Mouse (Mus musculus) lung, adult 2 months (tissue): ENCODE data around the gene Rhoq. TPM values are rescaled to one million over a fixed set of nuclear protein-coding genes. Genes with fewer than 3 reads are reported as not detected.
A peak's percentile ranks its signal among the peaks of the same experiment; 100 is the strongest.

Experiments
- DNase-seq: peaks from one replicate; pipeline ENCODE4 v3.0.0; 2022
- H3K4me1 ChIP-seq: fragments of 200-500 bp; 2 replicates; pipeline ENCODE4 v1.6.1; 2011; ENCODE audit warnings: low read length; ENCODE audit not compliant: control insufficient read depth, insufficient read depth
- H3K4me3 ChIP-seq: fragments of 200-500 bp; replicated peaks from 2 replicates; pipeline ENCODE3; 2011; ENCODE audit warnings: low read depth, mild to moderate bottlenecking, control low read depth, low read length; ENCODE audit errors: extremely low read depth
- CTCF ChIP-seq: fragments of 200-500 bp; IDR thresholded peaks from 2 replicates; pipeline ENCODE4 v1.5.1; 2011; ENCODE audit warnings: mild to moderate bottlenecking, low read length, control low read depth; ENCODE audit not compliant: insufficient read depth
- POLR2A ChIP-seq: fragments of 200-500 bp; IDR thresholded peaks from 2 replicates; pipeline ENCODE4 v1.6.1; 2011; ENCODE audit warnings: low read depth, mild to moderate bottlenecking, control low read depth, low read length, borderline replicate concordance; ENCODE audit errors: extremely low read depth
- WGBS: fragments of 180-500 bp; shearing (Covaris S2); methylation state at CpG from one replicate; pipeline ENCODE4 v1.1.7; 2018; 5-methylcytosine and 5-hydroxymethylcytosine counted together
- polyA plus RNA-seq: library from polyadenylated mRNA; depleted of rRNA; stranded (reverse); fragments of >200 nt; gene quantifications from 2 replicates; pipeline ENCODE4 v1.2.3, GENCODE M21; 2012

Rhoq gene
- polyA plus RNA-seq, 1 experiment: 25.0 TPM

DNA sequence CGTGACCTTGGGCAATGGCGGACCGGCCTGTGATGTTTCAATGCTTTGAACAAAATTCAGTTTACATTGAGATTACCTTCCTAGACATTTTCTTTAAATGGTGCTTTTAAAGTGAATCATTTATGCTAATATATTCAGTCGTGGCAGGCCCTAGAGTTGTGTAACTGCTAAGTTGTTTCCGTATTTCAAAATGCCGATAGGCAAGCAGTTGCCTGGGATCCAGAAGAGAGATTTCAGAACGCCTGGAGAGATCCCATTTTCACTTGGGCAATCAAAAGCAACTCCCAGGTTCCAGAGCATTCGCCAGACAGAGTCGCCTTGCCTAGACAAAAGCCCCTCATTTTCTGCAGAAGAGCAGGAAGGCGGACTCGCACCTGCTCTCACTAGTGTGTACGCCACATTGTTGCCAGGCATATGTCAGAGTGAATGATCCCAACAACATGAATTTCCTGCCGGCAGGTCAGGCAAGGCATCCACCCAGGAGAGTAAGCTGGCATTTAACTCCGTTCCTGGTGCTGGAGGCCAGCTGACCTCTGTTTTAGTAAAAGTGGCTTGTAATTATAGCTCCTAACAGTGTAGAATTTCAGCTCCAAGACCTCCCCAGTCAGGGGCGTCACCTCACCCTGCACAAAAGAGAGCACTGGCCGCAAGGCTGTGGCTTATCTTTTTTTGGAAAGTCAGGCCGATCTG, 23.7 kb downstream of the Rhoq start:
- TF ChIP-seq POLR2A (no peak), CTCF (no peak)
- no peak for DNase-seq
- 55% methylated on average over 17 of the region's 17 CpGs for WGBS
- Histone ChIP-seq H3K4me3 (no peak overlapping the region), H3K4me1 (peaks cover 10% of the 10 kb centered on the region)

DNA sequence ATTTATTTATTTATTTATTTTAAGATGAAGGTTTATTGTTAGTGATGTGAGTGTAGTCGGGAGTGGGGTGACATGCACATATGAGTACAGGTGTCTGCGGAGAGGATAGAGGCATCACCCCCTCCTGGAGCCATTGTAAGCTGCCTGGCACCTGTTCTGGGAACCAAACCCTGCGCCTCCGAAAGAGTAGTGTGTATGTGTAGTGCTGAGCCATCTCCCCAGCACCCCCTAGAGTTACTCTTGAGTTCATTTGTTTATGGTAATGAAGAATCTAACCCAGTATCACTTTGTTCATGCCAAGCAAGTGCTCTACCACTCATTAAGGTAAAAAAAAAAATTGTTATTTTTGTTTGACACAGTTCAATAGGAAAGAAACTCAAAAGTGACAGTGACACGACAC, 25.3 kb downstream of the Rhoq start:
- Histone ChIP-seq H3K4me3 (no peak overlapping the region), H3K4me1 (peaks cover 8% of the 10 kb centered on the region)
- DNase-seq: no peak
- 76% methylated on average over 5 of the region's 5 CpGs for WGBS
- TF ChIP-seq CTCF (no peak), POLR2A (no peak)

DNA sequence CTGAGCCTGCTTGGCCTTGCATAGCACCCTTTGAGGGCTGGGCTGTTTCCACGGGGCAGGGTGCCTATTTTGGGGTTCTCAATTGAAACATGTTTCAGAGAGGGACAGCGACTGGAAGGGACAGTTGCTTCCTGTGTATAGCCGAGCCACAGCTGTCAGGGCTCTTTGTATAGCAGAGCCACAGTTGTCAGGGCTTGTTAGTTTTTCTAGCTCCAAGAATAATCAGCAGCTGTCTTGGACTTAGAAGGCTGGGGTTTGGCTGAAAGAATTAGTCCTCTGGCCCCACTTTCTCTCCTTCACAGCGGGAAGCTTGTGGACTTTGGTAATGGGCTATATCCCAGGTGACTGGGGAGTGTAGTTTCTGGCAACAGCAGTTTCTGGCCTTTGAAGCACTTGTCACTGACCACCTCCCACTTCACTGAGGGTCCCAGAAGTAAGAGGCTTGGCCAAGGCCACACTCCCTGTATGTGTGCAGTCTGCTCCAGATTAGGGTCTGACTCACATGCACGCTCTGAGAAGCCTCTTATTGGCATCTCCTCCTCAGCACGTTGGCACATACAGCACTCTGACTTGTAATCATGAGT, 25.8 kb downstream of the Rhoq start:
- WGBS: 40% methylated on average over 6 of the region's 6 CpGs
- H3K4me3 ChIP-seq: no peak overlapping the region
- no peak for TF ChIP-seq POLR2A
- no peak for TF ChIP-seq CTCF
- peaks cover 8% of the 10 kb centered on the region for H3K4me1 ChIP-seq
- no peak for DNase-seq

DNA sequence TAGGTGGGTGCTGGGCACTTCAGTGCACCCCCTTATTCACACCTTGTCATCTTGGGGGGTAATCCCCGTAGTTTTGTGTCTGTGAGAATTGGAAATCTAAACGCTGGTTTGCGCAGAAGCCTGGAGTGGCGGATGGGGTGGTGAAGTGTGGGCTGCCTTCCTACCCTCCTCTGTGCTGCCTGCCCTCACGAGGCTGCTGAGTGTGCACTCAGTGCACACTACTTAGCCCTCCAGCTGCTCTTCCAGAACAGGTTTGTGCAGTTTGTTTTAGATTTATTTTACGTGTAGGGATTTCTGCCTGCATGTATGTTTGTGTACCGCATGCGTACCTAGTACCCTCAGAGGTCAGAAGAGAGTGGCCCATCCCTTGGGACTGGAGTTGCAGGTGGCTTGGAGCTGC, 28.4 kb downstream of the Rhoq start:
- no peak for TF ChIP-seq CTCF
- no peak for TF ChIP-seq POLR2A
- Histone ChIP-seq H3K4me1 (peaks cover 8% of the 10 kb centered on the region), H3K4me3 (no peak overlapping the region)
- DNase-seq: no peak
- WGBS: 74% methylated on average over 8 of the region's 8 CpGs

DNA sequence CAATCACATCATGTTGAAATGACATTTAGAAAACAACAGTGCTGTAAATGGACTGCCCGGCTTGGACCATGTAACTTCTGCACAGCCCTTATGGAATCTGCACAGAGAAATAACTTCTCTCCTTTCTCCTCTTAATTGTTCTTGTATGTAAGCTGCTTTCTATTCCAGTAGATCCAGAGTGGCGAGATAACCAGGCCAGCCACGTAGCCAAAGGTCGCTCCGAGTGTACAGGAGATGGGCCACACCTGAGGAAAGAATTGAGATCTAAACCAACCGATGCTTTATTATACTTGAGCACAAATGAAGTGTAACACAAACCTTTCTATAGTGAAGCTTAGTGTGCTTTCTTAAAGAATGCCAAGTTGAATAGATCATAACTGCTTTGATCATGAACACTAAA, 34.4 kb downstream of the Rhoq start:
- WGBS: 93% methylated on average over 6 of the region's 6 CpGs
- Histone ChIP-seq H3K4me1 (no peaks in the 10 kb centered on the region), H3K4me3 (no peak overlapping the region)
- TF ChIP-seq CTCF: no peak
- TF ChIP-seq POLR2A: no peak
- DNase-seq: no peak

DNA sequence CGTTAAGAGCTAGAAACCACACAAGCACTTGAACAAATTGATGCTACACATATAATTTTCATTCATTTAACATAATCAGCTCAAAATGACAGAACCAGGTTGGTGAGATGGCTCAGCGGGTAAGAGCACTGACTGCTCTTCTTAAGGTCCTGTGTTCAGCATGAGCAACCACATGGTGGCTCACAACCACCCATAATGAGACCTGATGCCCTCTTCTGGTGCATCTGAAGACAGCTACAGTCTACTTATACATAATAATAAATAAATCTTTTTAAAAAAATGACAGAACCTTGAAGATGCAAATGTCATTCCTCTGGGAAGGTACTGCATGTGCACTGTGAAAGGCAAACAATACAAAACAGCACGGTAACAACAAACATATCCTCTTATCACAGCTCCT, 46.1 kb downstream of the Rhoq start:
- TF ChIP-seq POLR2A (no peak), CTCF (no peak)
- H3K4me1 ChIP-seq: no peaks in the 10 kb centered on the region
- 93% methylated on average over 3 of the region's 3 CpGs for WGBS
- no peak for DNase-seq
- H3K4me3 ChIP-seq: no peak overlapping the region

DNA sequence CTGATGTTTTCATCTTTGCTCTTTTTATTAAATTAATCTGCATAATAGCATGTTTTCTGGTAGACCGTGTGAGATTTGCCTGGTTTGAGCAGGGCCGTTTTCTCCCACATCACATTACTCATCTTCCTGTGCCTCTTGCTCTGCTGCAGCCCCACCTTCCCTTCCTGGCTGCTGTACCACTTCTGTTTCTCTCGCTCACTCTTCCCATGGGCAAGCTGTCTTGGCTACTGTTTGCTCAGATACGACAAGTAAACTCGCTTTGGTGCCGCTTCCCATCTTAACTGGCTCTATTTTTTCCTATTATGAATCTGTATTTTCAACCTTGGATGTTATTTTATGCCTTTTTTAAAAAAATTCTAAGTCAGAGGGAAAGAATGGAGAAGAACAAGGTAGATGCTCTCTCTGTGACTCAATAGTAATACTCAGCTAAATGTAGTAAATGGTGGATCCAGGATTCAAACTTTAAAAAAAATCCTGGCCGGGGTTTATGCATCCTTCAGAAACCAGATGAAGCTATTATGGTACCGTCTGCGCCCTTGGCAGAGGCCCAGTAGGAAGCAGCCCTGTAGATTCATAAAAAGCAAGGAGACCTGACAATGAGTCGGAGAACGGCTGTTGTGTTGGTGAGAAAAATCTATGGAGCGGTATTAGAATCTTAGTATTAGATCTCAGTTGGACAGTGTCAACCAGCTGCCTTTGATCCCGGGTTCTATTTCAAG, 48.6 kb downstream of the Rhoq start:
- Histone ChIP-seq H3K4me3 (no peak overlapping the region), H3K4me1 (no peaks in the 10 kb centered on the region)
- no peak for DNase-seq
- WGBS: 73% methylated on average over 13 of the region's 13 CpGs
- no peak for TF ChIP-seq CTCF
- no peak for TF ChIP-seq POLR2A

DNA sequence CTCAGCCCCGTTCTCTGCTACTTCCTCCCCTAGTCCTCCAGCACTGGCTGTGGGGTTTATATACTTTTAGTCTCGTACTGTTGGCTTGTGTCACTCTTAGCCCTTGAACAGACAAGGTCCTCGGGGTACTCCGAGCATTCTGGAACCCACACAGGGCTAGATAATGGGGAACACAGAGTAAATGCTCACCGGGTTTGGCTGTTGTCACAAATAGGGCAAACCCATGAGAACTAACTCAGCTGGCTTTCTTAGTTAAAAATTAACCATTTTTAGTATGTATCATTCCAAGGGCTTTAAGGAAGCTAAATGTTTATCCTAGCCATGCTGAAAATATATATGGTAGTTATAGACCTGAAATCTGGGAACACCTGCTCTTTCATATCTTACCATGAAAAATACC, 56.8 kb downstream of the Rhoq start:
- DNase-seq: no peak
- WGBS: 85% methylated on average over 5 of the region's 5 CpGs
- Histone ChIP-seq H3K4me3 (no peak overlapping the region), H3K4me1 (no peaks in the 10 kb centered on the region)
- TF ChIP-seq POLR2A: no peak
- no peak for TF ChIP-seq CTCF

DNA sequence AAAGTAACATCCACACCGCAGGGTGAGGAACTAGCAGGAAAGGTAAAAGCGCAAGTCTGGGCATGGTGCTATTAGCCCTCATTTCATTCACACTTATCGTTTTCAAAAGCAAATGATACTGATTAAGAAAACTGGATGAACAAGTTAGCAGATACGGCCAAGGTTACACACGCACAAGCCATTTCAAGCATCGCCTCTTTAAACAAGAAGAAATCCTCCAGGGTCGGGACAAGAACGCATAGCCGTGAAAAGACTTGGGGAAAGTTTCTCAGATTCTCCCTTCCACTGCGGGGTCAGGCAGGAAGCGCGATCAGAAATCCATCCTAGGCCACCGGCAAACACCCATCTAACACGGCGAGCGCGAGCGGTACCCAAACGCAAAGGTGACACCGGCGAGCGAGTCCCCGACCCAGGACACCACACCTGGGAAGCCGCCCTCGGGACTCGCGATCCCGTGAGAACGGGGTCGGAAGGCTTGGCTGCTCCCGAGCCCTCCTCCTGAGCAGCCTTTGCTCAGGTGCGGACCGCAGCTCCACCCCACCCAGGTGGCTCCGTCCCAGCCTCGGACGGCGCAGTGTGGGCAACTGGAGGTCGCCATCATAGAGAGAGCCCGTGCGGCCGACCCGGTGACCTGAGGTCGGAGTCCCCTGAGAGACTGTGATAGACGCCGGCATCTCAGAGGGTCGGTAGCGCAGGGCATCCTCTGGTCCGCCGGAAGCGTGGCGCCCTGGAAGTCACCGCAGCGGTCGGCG, 61.8 kb downstream of the Rhoq start:
- TF ChIP-seq CTCF: no peak
- TF ChIP-seq POLR2A: no peak
- Histone ChIP-seq H3K4me1 (no peaks in the 10 kb centered on the region; the same call in 1 of the 2 replicates), H3K4me3 (peak overlapping the region; percentile 79)
- 2% methylated on average over 55 of the region's 55 CpGs for WGBS
- no peak for DNase-seq
